25 mouse cellular contexts compared by ENCODE assay signal in genomic region chr1:127135521-127135920, GRCm38 (mm10).
DNase-seq lines count a peak whose midpoint lies in the region; ATAC-seq lines count a peak whose summit lies in the region.
"Had no signal": no experiment of that assay in that cellular context is flagged by ENCODE, and none has a peak within 500 bp of the region (broad histone marks: within the 10 kb centered on the region; RNA-seq: fewer than 3 reads in every experiment).

No protein-coding gene starts in this region.

- DNase-seq in heart, adult 11 months = peak; percentile 79
- no peak for DNase-seq in heart, adult 9 months (ENCODE audit: low spot score in 2 of 2)
- DNase-seq in heart, postnatal 36 days = peak; percentile 3
- no peak for DNase-seq in kidney, postnatal 14 days
- DNase-seq: adrenal gland, adult 8-10 months; adrenal gland, postnatal 14 days; adrenal gland, postnatal 36 days; B cell, adult 2 months; cerebellum, adult 11 months; cerebellum, adult 18-20 months; cerebellum, adult 8-10 months; cerebellum, adult 9-11 months; cerebellum, postnatal 14 days; cerebellum, postnatal 36 days; forebrain, postnatal 0 days had no signal

- H3K4me3 ChIP-seq in heart, embryonic 11.5 days (ENCODE audit: low read depth, low read length) = no peak overlapping the region
- H3K4me3 ChIP-seq: embryonic facial prominence, embryonic 10.5 days; embryonic facial prominence, embryonic 12.5 days; forebrain, embryonic 13.5 days; forebrain, embryonic 15.5 days had no signal

- H3K36me3 ChIP-seq in heart, embryonic 11.5 days (ENCODE audit: control insufficient read depth, insufficient read depth, low read length) = no peaks in the 10 kb centered on the region
- H3K36me3 ChIP-seq: embryonic facial prominence, embryonic 10.5 days; embryonic facial prominence, embryonic 12.5 days; forebrain, embryonic 15.5 days; G1E had no signal

- WGBS in heart, embryonic 11.5 days (ENCODE audit: insufficient replicate concordance) = 69% methylated on average over 4 of the region's 4 CpGs

- no peaks in the 10 kb centered on the region for H3K27me3 ChIP-seq in heart, embryonic 11.5 days (ENCODE audit: control insufficient read depth, insufficient read depth, low read length)
- H3K27me3 ChIP-seq: embryonic facial prominence, embryonic 12.5 days; forebrain, embryonic 13.5 days; forebrain, embryonic 15.5 days had no signal

- no peak overlapping the region for H3K9ac ChIP-seq in heart, embryonic 11.5 days (ENCODE audit: low read depth, low read length)
- H3K9ac ChIP-seq: embryonic facial prominence, embryonic 12.5 days; forebrain, embryonic 13.5 days; forebrain, embryonic 15.5 days; forebrain, postnatal 0 days had no signal

- H3K9me3 ChIP-seq in heart, embryonic 11.5 days (replicated peaks; ENCODE audit: control insufficient read depth, low read length) = no peaks in the 10 kb centered on the region
- H3K9me3 ChIP-seq: embryonic facial prominence, embryonic 10.5 days; embryonic facial prominence, embryonic 12.5 days; forebrain, embryonic 13.5 days; forebrain, embryonic 15.5 days had no signal

- intact Hi-C loops in heart, postnatal 36 days (cut with DNase I) = no loop called here

- H3K27ac ChIP-seq in heart, embryonic 11.5 days (ENCODE audit: low read depth, low read length) = no peak overlapping the region
- H3K27ac ChIP-seq: embryonic facial prominence, embryonic 10.5 days; embryonic facial prominence, embryonic 12.5 days; forebrain, embryonic 13.5 days; forebrain, embryonic 15.5 days had no signal

- H3K4me1 ChIP-seq in heart, embryonic 11.5 days (ENCODE audit: control insufficient read depth, insufficient read depth, low read length) = no peaks in the 10 kb centered on the region
- H3K4me1 ChIP-seq: embryonic facial prominence, embryonic 10.5 days; embryonic facial prominence, embryonic 12.5 days; forebrain, embryonic 13.5 days; forebrain, embryonic 15.5 days had no signal

- H3K4me2 ChIP-seq in heart, embryonic 11.5 days = no peak overlapping the region
- H3K4me2 ChIP-seq: embryonic facial prominence, embryonic 12.5 days; forebrain, embryonic 13.5 days; forebrain, embryonic 15.5 days had no signal

- ATAC-seq in heart, embryonic 11.5 days (replicated peaks; ENCODE audit: insufficient number of reproducible peaks, low FRiP score, low TSS enrichment) = no peak
- ATAC-seq in megakaryocyte progenitor cell, adult 5-6 weeks (replicated peaks; ENCODE audit: poor library complexity) = peak; percentile 20; the same call in 1 of the 2 replicates
- ATAC-seq: activated CD4-positive, CD25-positive, alpha-beta regulatory T cell, adult 4 months; CD4-positive, CD25-positive, alpha-beta regulatory T cell, adult 4 months; forebrain, embryonic 13.5 days; forebrain, embryonic 15.5 days; forebrain, postnatal 0 days; Patski had no signal

Comparison
In these comparisons a context has a peak if more than half of its experiments do, and no peak if none do; other contexts are left out.
1. DNase-seq: peak in heart, adult 11 months (single experiment) and heart, postnatal 36 days (2 of 2); none in heart, adult 9 months (0 of 2) and kidney, postnatal 14 days (single experiment).